Mouse (Mus musculus) CD4-positive helper T cell, adult 2 months (primary cell): Measurements from ENCODE around the gene Ldlrad3.

Experiments
- DNase-seq: peaks from one replicate; pipeline ENCODE4 v3.0.0-alpha.2; 2012; ENCODE audit warnings: low read depth, missing footprints, low spot score

Ldlrad3 gene

GRCm38 (mm10) chr2:101906379-101906690 is 279.9 kb downstream of the Ldlrad3 start:
- no peak for DNase-seq

GRCm38 (mm10) chr2:101905534-101906378 is 280.4 kb downstream of the Ldlrad3 start:
- peak; percentile 76 for DNase-seq

- DNase-seq = no peak
Measured at GRCm38 (mm10) chr2:101902196-101902595, 284.0 kb downstream of the Ldlrad3 start.
